Comparison of ENCODE assay signal across 7 mouse cellular contexts in the genomic region with DNA sequence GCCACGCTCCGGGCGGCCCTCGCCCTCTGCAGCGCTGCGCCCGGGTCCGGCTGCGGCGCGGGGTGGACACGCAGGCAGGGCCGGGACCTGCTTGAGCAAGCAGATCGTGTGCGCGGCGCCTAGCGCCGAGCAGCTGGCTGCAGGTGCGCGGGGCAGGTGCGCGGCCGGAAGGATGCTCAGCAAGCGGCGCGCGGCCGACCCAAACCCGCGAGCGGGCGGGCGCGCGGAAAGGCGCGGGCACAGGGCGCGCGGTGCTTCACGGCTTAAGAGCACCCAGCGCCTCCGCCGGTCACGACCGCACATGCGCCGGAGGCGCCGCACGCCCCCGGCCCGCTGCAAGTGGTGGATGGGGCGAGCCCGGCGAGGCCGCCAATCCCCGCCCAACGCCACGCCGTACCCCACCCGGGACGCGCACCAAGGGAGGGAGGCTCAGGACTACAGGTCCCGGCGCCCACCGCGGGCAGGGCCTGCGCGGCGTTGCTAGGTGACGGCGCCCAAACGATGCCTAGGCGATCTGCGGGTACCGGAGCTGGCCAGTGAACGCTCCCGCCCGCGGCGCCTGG. TPM values are rescaled to one million over a fixed set of nuclear protein-coding genes. Genes with fewer than 3 reads are reported as not detected.
DNase-seq lines count a peak whose midpoint lies in the region; ATAC-seq and TF ChIP-seq lines count a peak whose summit lies in the region.

A gene (minus strand): TSS at position 296 of the 563 bp plus-strand sequence.
A gene (plus strand): TSS at position 447 of the 563 bp plus-strand sequence.

- TF ChIP-seq CTCF in bone marrow macrophage, adult 2 months (IDR thresholded peaks at IDR 0.05; ENCODE audit: low read depth, low read length), result no peak

- peak within 1 kb of the TSS; percentile 39 for H3K4me3 ChIP-seq in bone marrow macrophage, adult 2 months (ENCODE audit: insufficient read depth, low read length)
- H3K4me3 ChIP-seq in embryonic facial prominence, embryonic 14.5 days (ENCODE audit: low read depth, low read length), result peak within 1 kb of the TSS; percentile 64
- peak within 1 kb of the TSS; percentile 63 for H3K4me3 ChIP-seq in heart, embryonic 12.5 days
- peak within 1 kb of the TSS; percentile 68 for H3K4me3 ChIP-seq in kidney, embryonic 16.5 days (ENCODE audit: low read length)
- H3K4me3 ChIP-seq in stomach, embryonic 16.5 days (replicated peaks; ENCODE audit: low read length), result peak within 1 kb of the TSS; percentile 59

- peak; percentile 93 for DNase-seq in embryonic facial prominence, embryonic 14.5 days (ENCODE audit: low spot score)
- DNase-seq in liver, result peak; percentile 57
- DNase-seq in naive thymus-derived CD4-positive, alpha-beta T cell, adult 2 months (ENCODE audit: low read depth), result peak; percentile 26

- no peak for TF ChIP-seq POLR2A in bone marrow macrophage, adult 2 months (IDR thresholded peaks at IDR 0.05; ENCODE audit: borderline replicate concordance, low read depth, low read length)

- no peaks in the 10 kb centered on the region for H3K9me3 ChIP-seq in embryonic facial prominence, embryonic 14.5 days (ENCODE audit: control insufficient read depth, low read length)
- H3K9me3 ChIP-seq in heart, embryonic 12.5 days (replicated peaks), result no peaks in the 10 kb centered on the region
- no peaks in the 10 kb centered on the region for H3K9me3 ChIP-seq in kidney, embryonic 16.5 days (ENCODE audit: low read length)
- no peaks in the 10 kb centered on the region for H3K9me3 ChIP-seq in stomach, embryonic 16.5 days (replicated peaks; ENCODE audit: control insufficient read depth, low read length)

- peaks cover 52% of the 10 kb centered on the region for H3K27me3 ChIP-seq in embryonic facial prominence, embryonic 14.5 days (replicated peaks; ENCODE audit: control insufficient read depth, insufficient read depth, low read length)
- peaks cover 78% of the 10 kb centered on the region for H3K27me3 ChIP-seq in heart, embryonic 12.5 days (replicated peaks)
- peaks cover 57% of the 10 kb centered on the region for H3K27me3 ChIP-seq in kidney, embryonic 16.5 days (ENCODE audit: insufficient read depth, low read length)
- H3K27me3 ChIP-seq in stomach, embryonic 16.5 days (ENCODE audit: control insufficient read depth, insufficient read depth, low read length), result peaks cover 37% of the 10 kb centered on the region

- no peaks in the 10 kb centered on the region for H3K36me3 ChIP-seq in embryonic facial prominence, embryonic 14.5 days (ENCODE audit: control insufficient read depth, insufficient read depth, low read length)
- no peaks in the 10 kb centered on the region for H3K36me3 ChIP-seq in heart, embryonic 12.5 days
- H3K36me3 ChIP-seq in kidney, embryonic 16.5 days (ENCODE audit: insufficient read depth, low read length), result no peaks in the 10 kb centered on the region
- no peaks in the 10 kb centered on the region for H3K36me3 ChIP-seq in stomach, embryonic 16.5 days (ENCODE audit: control insufficient read depth, insufficient read depth, low read length)

- peak; percentile 98 for ATAC-seq in embryonic facial prominence, embryonic 14.5 days (ENCODE audit: low read depth)
- ATAC-seq in heart, embryonic 12.5 days (ENCODE audit: insufficient number of reproducible peaks, low FRiP score), result peak; percentile 88
- peak; percentile 93 for ATAC-seq in kidney, embryonic 16.5 days (ENCODE audit: low FRiP score, low TSS enrichment)
- ATAC-seq in stomach, embryonic 16.5 days (ENCODE audit: insufficient read depth, low FRiP score), result peak; percentile 93

- WGBS in embryonic facial prominence, embryonic 14.5 days, result 0% methylated on average over 16 of the region's 83 CpGs
- under 1% methylated on average over 83 of the region's 83 CpGs for WGBS in heart, embryonic 12.5 days
- under 1% methylated on average over 71 of the region's 83 CpGs for WGBS in kidney, embryonic 16.5 days
- WGBS in stomach, embryonic 16.5 days, result under 1% methylated on average over 82 of the region's 83 CpGs

- H3K9ac ChIP-seq in embryonic facial prominence, embryonic 14.5 days (ENCODE audit: low read depth, low read length), result peak within 1 kb of the TSS; percentile 52
- peak within 1 kb of the TSS; percentile 45 for H3K9ac ChIP-seq in heart, embryonic 12.5 days
- H3K9ac ChIP-seq in kidney, embryonic 16.5 days (replicated peaks; ENCODE audit: low read length), result peak within 1 kb of the TSS; percentile 49
- peak within 1 kb of the TSS; percentile 60 for H3K9ac ChIP-seq in stomach, embryonic 16.5 days (ENCODE audit: low read length)

- H3K4me2 ChIP-seq in embryonic facial prominence, embryonic 14.5 days (ENCODE audit: low read depth, low read length), result peak within 1 kb of the TSS; percentile 99
- H3K4me2 ChIP-seq in heart, embryonic 12.5 days, result peak within 1 kb of the TSS; percentile 93
- H3K4me2 ChIP-seq in kidney, embryonic 16.5 days (replicated peaks; ENCODE audit: low read depth, low read length), result peak within 1 kb of the TSS; percentile 94
- H3K4me2 ChIP-seq in stomach, embryonic 16.5 days (ENCODE audit: low read depth, low read length), result peak within 1 kb of the TSS; percentile 92

- H3K4me1 ChIP-seq in bone marrow macrophage, adult 2 months (ENCODE audit: control insufficient read depth, insufficient read depth, low read length), result peaks cover 8% of the 10 kb centered on the region
- H3K4me1 ChIP-seq in embryonic facial prominence, embryonic 14.5 days (ENCODE audit: control insufficient read depth, insufficient read depth, low read length), result peaks cover 18% of the 10 kb centered on the region
- peaks cover 13% of the 10 kb centered on the region for H3K4me1 ChIP-seq in heart, embryonic 12.5 days (replicated peaks)
- peaks cover 13% of the 10 kb centered on the region for H3K4me1 ChIP-seq in kidney, embryonic 16.5 days (ENCODE audit: insufficient read depth, low read length)
- peaks cover 12% of the 10 kb centered on the region; the same call in 1 of the 2 replicates for H3K4me1 ChIP-seq in stomach, embryonic 16.5 days (ENCODE audit: control insufficient read depth, insufficient read depth, low read length)

- H3K27ac ChIP-seq in bone marrow macrophage, adult 2 months (ENCODE audit: insufficient read depth, low read depth, low read length), result no peak within 1 kb of the TSS
- no peak within 1 kb of the TSS for H3K27ac ChIP-seq in embryonic facial prominence, embryonic 14.5 days (replicated peaks; ENCODE audit: low read depth, low read length)
- no peak within 1 kb of the TSS for H3K27ac ChIP-seq in heart, embryonic 12.5 days (ENCODE audit: poor library complexity, severe bottlenecking)
- no peak within 1 kb of the TSS for H3K27ac ChIP-seq in kidney, embryonic 16.5 days (ENCODE audit: low read length)
- no peak within 1 kb of the TSS for H3K27ac ChIP-seq in stomach, embryonic 16.5 days (ENCODE audit: low read length)

RNA-seq across cellular contexts. Expression of the first gene that starts in this region (rescaled TPM):
- 41.2 and 50.9 TPM in 2 replicates for polyA plus RNA-seq in bone marrow macrophage, adult 2 months (2012; ENCODE audit: insufficient read depth, insufficient read length, missing spikeins)
- polyA plus RNA-seq in embryonic facial prominence, embryonic 14.5 days (2014; fragmentation: Nextera tagmentation; extraction: Ambion mirVana), result 1.2 and 1.7 TPM in 2 replicates
- 0.28 and 0.37 TPM in 2 replicates for polyA plus RNA-seq in heart, embryonic 12.5 days (2016; fragmentation: Nextera tagmentation; extraction: Ambion mirVana)
- polyA plus RNA-seq in kidney, embryonic 16.5 days (2015; fragmentation: Nextera tagmentation; extraction: Ambion mirVana), result 0.21 and 0.34 TPM in 2 replicates
- polyA plus RNA-seq in stomach, embryonic 16.5 days (2015; fragmentation: Nextera tagmentation; extraction: Ambion mirVana), result 0.63 and 1.1 TPM in 2 replicates

RNA-seq across cellular contexts. Expression of the second gene that starts in this region (rescaled TPM):
- not detected in 2 replicates for polyA plus RNA-seq in bone marrow macrophage, adult 2 months (2012; ENCODE audit: insufficient read depth, insufficient read length, missing spikeins)
- 0.18 and 0.21 TPM in 2 replicates for polyA plus RNA-seq in embryonic facial prominence, embryonic 14.5 days (2014; fragmentation: Nextera tagmentation; extraction: Ambion mirVana)
- 0.08 TPM in 1 of 2 replicates, not detected in the other for polyA plus RNA-seq in heart, embryonic 12.5 days (2016; fragmentation: Nextera tagmentation; extraction: Ambion mirVana)
- not detected in 2 replicates for polyA plus RNA-seq in kidney, embryonic 16.5 days (2015; fragmentation: Nextera tagmentation; extraction: Ambion mirVana)
- 0.14 TPM in 1 of 2 replicates, not detected in the other for polyA plus RNA-seq in stomach, embryonic 16.5 days (2015; fragmentation: Nextera tagmentation; extraction: Ambion mirVana)

Comparison
In these comparisons a context has a peak if more than half of its experiments do, and no peak if none do; other contexts are left out.
1. RNA of the first gene that starts in this region (polyA plus RNA-seq): 41.2 to 50.9 TPM in bone marrow macrophage, adult 2 months; 1.2 to 1.7 TPM in embryonic facial prominence, embryonic 14.5 days, 0.63 to 1.1 TPM in stomach, embryonic 16.5 days, 0.28 to 0.37 TPM in heart, embryonic 12.5 days and 0.21 to 0.34 TPM in kidney, embryonic 16.5 days; every median in the first group is over 10 times any median in the second.
2. Peak in ATAC-seq, H3K4me3 ChIP-seq, H3K9ac ChIP-seq and H3K4me2 ChIP-seq in heart, embryonic 12.5 days; RNA of the genes that start here not detected or under 1 TPM.
3. Peak in ATAC-seq, H3K4me3 ChIP-seq, H3K9ac ChIP-seq and H3K4me2 ChIP-seq in kidney, embryonic 16.5 days; RNA of the genes that start here not detected or under 1 TPM.
4. DNase-seq: peak in every context shown above with its lines; median percentile 93 in embryonic facial prominence, embryonic 14.5 days; 57 in liver; 26 in naive thymus-derived CD4-positive, alpha-beta T cell, adult 2 months.
5. Peak in every context shown above with its lines, with median percentiles within 50 percentile points of each other: H3K4me3 ChIP-seq, ATAC-seq, H3K4me2 ChIP-seq and H3K9ac ChIP-seq.